Mouse (Mus musculus): ENCODE results near the gene Zfp688. TPM values are rescaled to one million over a fixed set of nuclear protein-coding genes. Genes with fewer than 3 reads are reported as not detected.
A peak's percentile ranks its signal among the peaks of the same experiment; 100 is the strongest.
"Not testable (repeated sequence)": the region's sequence is repeated elsewhere in the genome, so short reads cannot be mapped to it uniquely, and the experiment has no call there.

Zfp688 gene
- total RNA-seq (2014; rRNA removed) (2.9 and 3.0 TPM in 2 replicates), polyA plus RNA-seq (2012; rRNA removed) (8.5 and 9.4 TPM in 2 replicates)

- H3K4me1 ChIP-seq (ENCODE audit: control insufficient read depth, insufficient read depth, low read length), result 0 out of 2 replicates have a peak, but pooled peaks cover 2% of the 10 kb centered on the region
- no peaks in the 10 kb centered on the region for H3K27me3 ChIP-seq (ENCODE audit: control insufficient read depth, insufficient read depth, low read length)
- no peak; the same call in 1 of the 2 replicates for TF ChIP-seq CTCF (IDR thresholded peaks at IDR 0.05; ENCODE audit: low read depth, low read length)
- TF ChIP-seq POLR2A (IDR thresholded peaks at IDR 0.05; ENCODE audit: extremely low read depth, insufficient read depth, low read length), result peak; percentile 44; the same call in 1 of the 2 replicates
- peak within 1 kb of the TSS; percentile 77 for H3K4me3 ChIP-seq (ENCODE audit: insufficient read depth, low read depth, low read length)
- peaks cover 3% of the 10 kb centered on the region; the same call in 1 of the 2 replicates for H3K79me2 ChIP-seq (ENCODE audit: control insufficient read depth, insufficient read depth, low read length)
- H3K9ac ChIP-seq (ENCODE audit: low read depth, low read length), result peak within 1 kb of the TSS; percentile 79
- peaks cover 5% of the 10 kb centered on the region; the same call in 1 of the 2 replicates for H3K36me3 ChIP-seq (ENCODE audit: control insufficient read depth, insufficient read depth, low read length)
- WGBS, result 2% methylated on average over 48 of the region's 48 CpGs
- peak; percentile 79 for DNase-seq (ENCODE audit: extremely low read depth, low read depth, low spot score)
- H3K27ac ChIP-seq (replicated peaks; ENCODE audit: insufficient read depth, low read depth, low read length), result peak within 1 kb of the TSS; percentile 38
Measured at GRCm38 (mm10) chr7:127421388-127422191, at the start of gene Zfp688. TSS of gene Zfp688 (minus strand) at chr7:127422068.

- Histone ChIP-seq H3K36me3 (ENCODE audit: control insufficient read depth, insufficient read depth, low read length) (peaks cover 35% of the 10 kb centered on the region), H3K9ac (ENCODE audit: low read depth, low read length) (peak overlapping the region; percentile 87), H3K4me1 (ENCODE audit: control insufficient read depth, insufficient read depth, low read length) (peaks cover 19% of the 10 kb centered on the region), H3K79me2 (ENCODE audit: control insufficient read depth, insufficient read depth, low read length) (peaks cover 11% of the 10 kb centered on the region; the same call in 1 of the 2 replicates), H3K4me3 (ENCODE audit: insufficient read depth, low read depth, low read length) (peak overlapping the region; percentile 73), H3K27me3 (ENCODE audit: control insufficient read depth, insufficient read depth, low read length) (no peaks in the 10 kb centered on the region), H3K27ac (replicated peaks; ENCODE audit: insufficient read depth, low read depth, low read length) (peak overlapping the region; percentile 89)
- no peak for DNase-seq (ENCODE audit: extremely low read depth, low read depth, low spot score)
- WGBS, result under 1% methylated on average over 25 of the region's 25 CpGs
- TF ChIP-seq POLR2A (IDR thresholded peaks at IDR 0.05; ENCODE audit: extremely low read depth, insufficient read depth, low read length) (no peak), CTCF (IDR thresholded peaks at IDR 0.05; ENCODE audit: low read depth, low read length) (no peak)
Measured at GRCm38 (mm10) chr7:127471646-127472010, 49.8 kb upstream of the Zfp688 start.

DNA sequence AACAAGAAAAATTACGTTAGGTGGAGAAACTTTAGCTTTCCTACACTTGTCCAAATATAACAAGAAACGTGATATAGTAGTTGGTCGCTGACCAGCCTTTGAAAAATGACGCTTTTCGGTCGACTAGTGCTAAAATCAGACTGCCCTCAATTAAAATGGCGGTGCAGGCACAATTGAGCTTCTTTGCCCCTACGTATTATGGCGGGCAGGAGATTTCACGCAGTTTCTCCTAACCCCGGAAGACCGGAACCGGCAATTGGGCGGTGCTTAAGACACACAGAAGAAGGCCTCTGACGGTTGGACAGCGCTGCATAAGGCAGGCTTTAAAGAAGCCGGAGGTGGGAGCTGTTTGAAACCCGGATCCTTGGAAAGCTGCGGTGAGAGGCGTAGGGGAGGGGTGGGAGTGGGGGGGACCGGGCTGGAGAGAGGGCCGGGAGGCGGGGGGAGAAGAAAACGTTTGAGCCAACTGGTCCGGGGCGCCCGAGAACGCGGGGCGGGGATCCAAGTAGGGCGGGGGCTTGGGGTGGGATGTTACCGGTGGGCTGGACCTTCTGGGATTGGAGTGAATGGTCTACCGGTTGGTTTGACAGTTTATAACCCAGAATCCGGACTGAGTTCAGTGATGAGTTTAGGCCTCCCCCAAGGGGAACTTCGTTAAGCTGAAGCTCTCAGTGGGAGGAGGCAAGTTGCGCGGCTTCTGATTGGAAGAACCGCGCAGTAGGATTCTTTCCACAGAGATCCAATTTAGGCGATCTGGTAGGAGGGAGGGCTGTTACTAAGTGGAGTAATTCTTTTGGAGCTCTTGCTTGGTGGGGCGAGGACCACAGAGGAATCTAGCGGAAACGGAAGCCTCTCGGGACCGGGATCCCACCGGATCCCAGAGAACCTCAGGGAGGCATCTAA is 49.1 kb upstream of the Zfp688 start:
- Histone ChIP-seq H3K4me1 (ENCODE audit: control insufficient read depth, insufficient read depth, low read length) (peaks cover 15% of the 10 kb centered on the region), H3K27me3 (ENCODE audit: control insufficient read depth, insufficient read depth, low read length) (no peaks in the 10 kb centered on the region), H3K79me2 (ENCODE audit: control insufficient read depth, insufficient read depth, low read length) (peaks cover 11% of the 10 kb centered on the region; the same call in 1 of the 2 replicates), H3K27ac (replicated peaks; ENCODE audit: insufficient read depth, low read depth, low read length) (peak overlapping the region; percentile 89), H3K36me3 (ENCODE audit: control insufficient read depth, insufficient read depth, low read length) (peaks cover 30% of the 10 kb centered on the region), H3K4me3 (ENCODE audit: insufficient read depth, low read depth, low read length) (peak overlapping the region; percentile 73), H3K9ac (ENCODE audit: low read depth, low read length) (peak overlapping the region; percentile 87)
- WGBS, result under 1% methylated on average over 46 of the region's 46 CpGs
- peak; percentile 96 for DNase-seq (ENCODE audit: extremely low read depth, low read depth, low spot score)
- TF ChIP-seq POLR2A (IDR thresholded peaks at IDR 0.05; ENCODE audit: extremely low read depth, insufficient read depth, low read length) (peak; percentile 29; the same call in 1 of the 2 replicates), CTCF (IDR thresholded peaks at IDR 0.05; ENCODE audit: low read depth, low read length) (no peak)

DNA sequence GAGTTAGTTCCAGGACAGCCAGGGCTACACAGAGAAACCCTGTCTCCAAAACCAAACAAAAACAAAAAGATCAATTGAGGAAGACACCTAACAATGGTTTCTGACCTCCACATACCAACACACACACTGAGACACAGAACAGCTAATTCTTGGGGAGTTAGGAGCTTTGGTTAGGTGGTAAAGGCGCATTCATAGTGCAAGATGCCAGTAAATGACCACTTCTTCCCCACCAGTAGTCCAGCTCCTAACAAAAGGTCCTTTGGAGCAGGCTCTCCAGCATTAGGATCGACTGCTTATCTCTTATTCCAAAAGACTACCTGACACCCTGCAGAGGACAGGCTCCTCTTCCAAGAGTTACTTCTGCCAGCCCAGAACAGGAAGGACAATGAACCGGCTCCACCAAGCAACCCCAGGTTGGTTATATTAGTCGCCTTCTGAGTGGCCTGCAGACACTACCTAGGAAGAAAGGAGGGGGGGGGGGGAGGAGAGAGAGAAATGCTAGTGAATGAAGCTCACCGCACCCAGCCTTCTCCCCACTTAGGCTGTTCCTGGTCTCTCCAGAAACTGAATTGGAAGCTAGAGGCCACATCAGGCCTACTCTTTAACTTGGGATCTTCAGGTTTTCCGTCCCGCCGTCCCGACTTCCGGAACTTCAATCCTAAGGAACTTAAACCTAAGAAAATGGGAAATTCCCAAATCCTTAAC is 48.3 kb upstream of the Zfp688 start:
- Histone ChIP-seq H3K27me3 (ENCODE audit: control insufficient read depth, insufficient read depth, low read length) (no peaks in the 10 kb centered on the region), H3K9ac (ENCODE audit: low read depth, low read length) (peak overlapping the region; percentile 75), H3K4me1 (ENCODE audit: control insufficient read depth, insufficient read depth, low read length) (peaks cover 8% of the 10 kb centered on the region), H3K4me3 (ENCODE audit: insufficient read depth, low read depth, low read length) (peak overlapping the region; percentile 73), H3K27ac (replicated peaks; ENCODE audit: insufficient read depth, low read depth, low read length) (peak overlapping the region; percentile 82), H3K36me3 (ENCODE audit: control insufficient read depth, insufficient read depth, low read length) (peaks cover 22% of the 10 kb centered on the region; the same call in 1 of the 2 replicates), H3K79me2 (ENCODE audit: control insufficient read depth, insufficient read depth, low read length) (peaks cover 11% of the 10 kb centered on the region; the same call in 1 of the 2 replicates)
- TF ChIP-seq CTCF (IDR thresholded peaks at IDR 0.05; ENCODE audit: low read depth, low read length) (no peak), POLR2A (IDR thresholded peaks at IDR 0.05; ENCODE audit: extremely low read depth, insufficient read depth, low read length) (no peak)
- DNase-seq (ENCODE audit: extremely low read depth, low read depth, low spot score), result peak; percentile 50
- WGBS, result 10% methylated on average over 10 of the region's 10 CpGs

- peaks cover 6% of the 10 kb centered on the region; the same call in 1 of the 2 replicates for H3K79me2 ChIP-seq (ENCODE audit: control insufficient read depth, insufficient read depth, low read length)
- H3K27ac ChIP-seq (replicated peaks; ENCODE audit: insufficient read depth, low read depth, low read length), result no peak overlapping the region
- peaks cover 2% of the 10 kb centered on the region; the same call in 1 of the 2 replicates for H3K36me3 ChIP-seq (ENCODE audit: control insufficient read depth, insufficient read depth, low read length)
- no peaks in the 10 kb centered on the region for H3K27me3 ChIP-seq (ENCODE audit: control insufficient read depth, insufficient read depth, low read length)
- H3K9ac ChIP-seq (ENCODE audit: low read depth, low read length), result no peak overlapping the region
- H3K4me1 ChIP-seq (ENCODE audit: control insufficient read depth, insufficient read depth, low read length), result peaks cover 4% of the 10 kb centered on the region; the same call in 1 of the 2 replicates
- no peak for TF ChIP-seq CTCF (IDR thresholded peaks at IDR 0.05; ENCODE audit: low read depth, low read length)
- TF ChIP-seq POLR2A (IDR thresholded peaks at IDR 0.05; ENCODE audit: extremely low read depth, insufficient read depth, low read length), result no peak
- 89% methylated on average over 4 of the region's 4 CpGs for WGBS
- DNase-seq (ENCODE audit: extremely low read depth, low read depth, low spot score), result no peak
- no peak overlapping the region for H3K4me3 ChIP-seq (ENCODE audit: insufficient read depth, low read depth, low read length)
Measured at GRCm38 (mm10) chr7:127466606-127467005, 44.7 kb upstream of the Zfp688 start.

DNA sequence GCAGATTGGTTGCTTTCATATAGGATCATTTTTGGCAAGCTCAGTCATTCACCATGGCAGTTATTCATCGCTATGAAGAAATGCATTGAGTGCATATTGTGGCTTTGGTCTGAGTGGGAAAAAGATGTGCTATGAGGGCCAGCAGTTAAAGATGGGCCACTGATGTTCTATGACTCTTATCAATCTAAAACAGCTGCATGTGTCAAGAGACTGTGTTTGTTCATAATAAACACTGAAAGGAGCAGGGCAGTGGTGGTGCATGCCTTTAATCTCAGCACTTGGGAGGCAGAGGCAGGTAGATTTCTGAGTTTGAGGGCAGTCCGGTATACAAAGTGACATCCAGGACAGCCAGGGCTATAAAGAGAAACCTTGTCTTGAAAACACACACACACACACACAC is 43.8 kb upstream of the Zfp688 start:
- H3K4me1 ChIP-seq (ENCODE audit: control insufficient read depth, insufficient read depth, low read length); H3K36me3 ChIP-seq (ENCODE audit: control insufficient read depth, insufficient read depth, low read length); H3K4me3 ChIP-seq (ENCODE audit: insufficient read depth, low read depth, low read length); H3K79me2 ChIP-seq (ENCODE audit: control insufficient read depth, insufficient read depth, low read length); H3K9ac ChIP-seq (ENCODE audit: low read depth, low read length); H3K27me3 ChIP-seq (ENCODE audit: control insufficient read depth, insufficient read depth, low read length); DNase-seq (ENCODE audit: extremely low read depth, low read depth, low spot score); H3K27ac ChIP-seq (replicated peaks; ENCODE audit: insufficient read depth, low read depth, low read length): not testable (repeated sequence)
- 100% methylated on average over 2 of the region's 2 CpGs for WGBS
